Mouse (Mus musculus) midbrain, embryonic 15.5 days (tissue): ENCODE data around the gene Dnm1. TPM values are rescaled to one million over a fixed set of nuclear protein-coding genes. Genes with fewer than 3 reads are reported as not detected.

Source experiments
- ATAC-seq: fragments of 200-750 bp; cut with Nextera tagmentation; replicated peaks from 2 replicates; pipeline ENCODE4 v1.8.0; 2017; ENCODE audit warnings: moderate TSS enrichment
- H3K27ac ChIP-seq: fragments of 300-500 bp; sonication (generic); 2 replicates; pipeline ENCODE4 v1.5.1; 2015; ENCODE audit warnings: mild to moderate bottlenecking, inconsistent platforms
- H3K27me3 ChIP-seq: fragments of 300-500 bp; sonication (generic); replicated peaks from 2 replicates; pipeline ENCODE4 v1.6.1; 2015; ENCODE audit warnings: inconsistent platforms
- H3K36me3 ChIP-seq: fragments of 300-500 bp; sonication (generic); replicated peaks from 2 replicates; pipeline ENCODE4 v1.6.1; 2015; ENCODE audit warnings: inconsistent platforms
- H3K4me1 ChIP-seq: fragments of 300-500 bp; sonication (generic); 2 replicates; pipeline ENCODE4 v1.6.1; 2015; ENCODE audit warnings: inconsistent platforms
- H3K4me2 ChIP-seq: fragments of 300-500 bp; sonication (generic); 2 replicates; pipeline ENCODE4 v1.6.1; 2015; ENCODE audit warnings: inconsistent platforms, mild to moderate bottlenecking, moderate library complexity
- H3K4me3 ChIP-seq: fragments of 300-500 bp; sonication (generic); 2 replicates; pipeline ENCODE4 v1.5.1; 2015; ENCODE audit warnings: mild to moderate bottlenecking, inconsistent platforms
- H3K9ac ChIP-seq: fragments of 300-500 bp; sonication (generic); 2 replicates; pipeline ENCODE4 v1.6.1; 2015; ENCODE audit warnings: mild to moderate bottlenecking, inconsistent platforms
- H3K9me3 ChIP-seq: fragments of 300-500 bp; sonication (generic); 2 replicates; pipeline ENCODE4 v1.6.1; 2016; ENCODE audit warnings: inconsistent platforms
- WGBS: fragments of 180-500 bp; shearing (Covaris S2); methylation state at CpG from one replicate; pipeline ENCODE4 v1.1.7; 2015; ENCODE audit warnings: mixed read lengths; 5-methylcytosine and 5-hydroxymethylcytosine counted together
- polyA plus RNA-seq: library from polyadenylated mRNA; unstranded; fragments of >200 nt; fragmentation: Nextera tagmentation; extraction: Ambion mirVana; gene quantifications from 2 replicates; pipeline ENCODE4 v1.2.1, GENCODE M21; 2015

The Dnm1 gene
- polyA plus RNA-seq, 1 experiment from 2014 or later: 78.4 TPM

DNA sequence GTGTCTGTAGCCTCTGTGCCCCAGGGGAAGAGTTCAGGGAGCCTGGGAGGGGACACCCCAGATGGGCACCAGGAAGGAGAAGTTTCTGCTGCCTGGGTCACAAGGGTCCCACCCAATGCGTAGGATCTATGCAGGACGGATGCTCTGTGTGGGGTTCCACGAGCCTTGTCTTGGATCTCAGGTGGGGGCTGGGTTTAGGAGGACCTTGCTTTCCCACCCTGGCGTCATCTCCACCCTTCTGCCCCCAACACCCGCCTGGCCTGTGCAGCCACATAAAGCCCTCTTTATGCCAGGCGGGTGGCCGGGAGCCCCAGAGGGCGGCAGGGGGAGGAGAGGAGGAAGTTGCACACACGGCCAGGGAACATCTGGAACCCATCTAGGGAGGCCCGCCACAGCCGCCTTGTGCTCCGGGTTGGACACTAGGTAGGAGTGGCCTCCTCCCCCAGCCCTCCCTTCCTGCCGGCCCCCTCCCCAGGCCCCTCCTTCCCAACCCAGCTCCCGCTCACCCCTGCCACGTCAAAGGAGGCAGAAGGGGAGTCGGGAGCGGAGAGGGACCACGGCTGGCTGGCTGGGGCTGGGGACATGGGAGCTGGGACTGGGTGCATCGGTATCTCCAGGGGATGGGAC, 35.2 kb downstream of the Dnm1 start:
- Histone ChIP-seq H3K4me2 (peak overlapping the region; percentile 17), H3K27ac (no peak overlapping the region), H3K36me3 (peaks cover 15% of the 10 kb centered on the region), H3K9me3 (no peaks in the 10 kb centered on the region), H3K4me3 (no peak overlapping the region), H3K4me1 (peaks cover 32% of the 10 kb centered on the region), H3K9ac (no peak overlapping the region), H3K27me3 (no peaks in the 10 kb centered on the region)
- WGBS: 9% methylated on average over 19 of the region's 19 CpGs
- ATAC-seq: no peak

GRCm38 (mm10) chr2:32316887-32317656, 36.1 kb downstream of the Dnm1 start:
- Histone ChIP-seq H3K9ac (no peak overlapping the region), H3K4me2 (no peak overlapping the region), H3K36me3 (peaks cover 15% of the 10 kb centered on the region), H3K9me3 (no peaks in the 10 kb centered on the region), H3K27ac (no peak overlapping the region), H3K27me3 (no peaks in the 10 kb centered on the region), H3K4me1 (peaks cover 25% of the 10 kb centered on the region), H3K4me3 (no peak overlapping the region)
- no peak for ATAC-seq
- WGBS: 72% methylated on average over 20 of the region's 20 CpGs

DNA sequence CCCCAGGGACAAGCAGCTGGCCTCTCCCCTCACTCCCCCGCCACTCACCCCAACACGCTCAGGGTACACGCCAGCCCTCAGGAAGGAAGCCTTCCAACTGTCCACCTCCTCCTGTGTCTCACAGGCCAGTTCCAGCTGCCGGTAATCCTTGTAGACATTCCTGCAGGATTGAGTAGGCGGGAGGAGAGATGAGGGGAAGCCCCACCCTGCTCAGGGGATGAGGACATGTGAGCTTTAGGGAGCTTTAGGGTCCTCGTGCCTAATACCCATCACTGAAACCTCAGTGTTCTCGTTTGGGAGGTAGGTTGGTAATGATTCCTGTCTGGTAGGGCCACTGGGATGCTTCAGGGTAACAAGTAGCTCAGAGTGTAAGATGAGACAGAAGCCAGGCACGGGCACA, 37.4 kb downstream of the Dnm1 start:
- Histone ChIP-seq H3K9ac (no peak overlapping the region), H3K27ac (no peak overlapping the region), H3K4me3 (no peak overlapping the region), H3K4me1 (peaks cover 29% of the 10 kb centered on the region), H3K9me3 (no peaks in the 10 kb centered on the region), H3K4me2 (no peak overlapping the region), H3K27me3 (no peaks in the 10 kb centered on the region), H3K36me3 (peaks cover 15% of the 10 kb centered on the region)
- WGBS: 21% methylated on average over 8 of the region's 8 CpGs
- ATAC-seq: no peak

DNA sequence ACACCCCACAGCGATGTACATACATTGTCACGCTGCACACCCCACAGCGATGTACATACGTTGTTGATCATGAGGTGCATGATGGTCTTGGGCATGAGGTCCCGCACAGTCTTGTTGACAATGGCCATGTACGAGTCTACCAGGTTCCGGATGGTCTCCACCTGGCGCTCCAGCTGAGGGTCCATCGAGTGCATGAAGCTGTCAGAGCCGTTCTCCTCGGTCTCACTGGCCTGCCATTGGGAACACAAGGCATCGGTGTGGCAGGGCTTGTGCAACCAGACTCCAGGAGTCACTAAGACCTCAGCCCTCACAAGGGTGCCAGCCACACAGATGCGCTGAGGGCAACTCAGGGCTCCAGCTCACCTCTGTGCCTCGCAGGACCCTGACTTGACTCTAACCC, 38.3 kb downstream of the Dnm1 start:
- no peaks in the 10 kb centered on the region for H3K27me3 ChIP-seq
- peaks cover 15% of the 10 kb centered on the region; the same call in 1 of the 2 replicates for H3K36me3 ChIP-seq
- H3K9ac ChIP-seq: no peak overlapping the region
- H3K27ac ChIP-seq: no peak overlapping the region
- no peaks in the 10 kb centered on the region for H3K9me3 ChIP-seq
- WGBS: 93% methylated on average over 14 of the region's 14 CpGs
- no peak overlapping the region for H3K4me3 ChIP-seq
- no peak for ATAC-seq
- H3K4me2 ChIP-seq: no peak overlapping the region
- peaks cover 29% of the 10 kb centered on the region for H3K4me1 ChIP-seq

- Histone ChIP-seq H3K36me3 (peaks cover 23% of the 10 kb centered on the region; the same call in 1 of the 2 replicates), H3K4me3 (peak overlapping the region; percentile 40), H3K4me1 (peaks cover 13% of the 10 kb centered on the region), H3K9ac (peak overlapping the region; percentile 56; the same call in 1 of the 2 replicates), H3K4me2 (peak overlapping the region; percentile 75), H3K27me3 (no peaks in the 10 kb centered on the region), H3K27ac (0 out of 2 replicates have a peak overlapping the region, but pooled peaks have one; percentile 1), H3K9me3 (no peaks in the 10 kb centered on the region)
- WGBS: 3% methylated on average over 51 of the region's 56 CpGs
- ATAC-seq: peak; percentile 44
Observed at GRCm38 (mm10) chr2:32312318-32312964, 40.7 kb downstream of the Dnm1 start.

- H3K27ac ChIP-seq: no peak overlapping the region
- H3K27me3 ChIP-seq: no peaks in the 10 kb centered on the region
- peak overlapping the region; percentile 40 for H3K4me3 ChIP-seq
- H3K4me1 ChIP-seq: peaks cover 10% of the 10 kb centered on the region
- peaks cover 24% of the 10 kb centered on the region; the same call in 1 of the 2 replicates for H3K36me3 ChIP-seq
- peak overlapping the region; percentile 75 for H3K4me2 ChIP-seq
- H3K9ac ChIP-seq: peak overlapping the region; percentile 56; the same call in 1 of the 2 replicates
- no peaks in the 10 kb centered on the region for H3K9me3 ChIP-seq
- ATAC-seq: no peak
- whole genome bisulfite sequencing: 13% methylated on average over 36 of the region's 42 CpGs
Observed at GRCm38 (mm10) chr2:32311443-32312317, 41.5 kb downstream of the Dnm1 start.

DNA sequence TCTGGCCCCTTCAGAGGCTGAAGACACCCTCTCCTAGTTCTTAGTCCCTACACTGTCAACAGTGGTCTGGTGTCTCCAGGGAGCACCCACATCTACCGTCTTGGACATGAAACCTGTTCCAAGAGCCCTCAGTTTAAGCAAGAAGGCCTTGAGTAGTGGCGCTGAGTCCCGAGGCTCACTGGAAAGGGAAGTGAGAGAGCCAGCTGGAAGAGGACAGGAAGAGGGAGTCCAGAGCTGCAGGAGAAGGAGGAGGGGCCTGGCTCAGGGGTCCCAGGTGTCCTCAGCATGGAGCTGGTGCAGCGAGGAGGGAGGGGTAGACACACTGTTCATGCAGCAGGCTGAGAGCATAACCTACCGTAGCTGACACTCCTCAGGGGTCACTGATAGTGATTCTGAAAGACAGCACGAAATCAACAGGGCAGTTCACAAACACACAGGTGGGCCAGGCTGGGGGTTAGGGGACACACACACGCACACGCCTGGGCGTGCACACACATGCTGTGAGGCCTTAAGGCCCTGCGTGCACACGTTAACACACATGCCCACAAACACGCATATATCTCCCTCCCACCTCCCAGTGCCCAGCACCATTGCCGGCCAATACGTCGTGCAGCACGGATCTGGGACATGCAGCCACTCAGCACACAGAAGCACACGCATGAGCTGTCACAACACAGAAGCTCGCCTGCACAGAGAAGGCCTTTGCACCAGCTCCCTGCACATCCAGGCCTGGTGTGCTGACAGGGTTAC, 42.9 kb downstream of the Dnm1 start:
- whole genome bisulfite sequencing: 86% methylated on average over 18 of the region's 18 CpGs
- Histone ChIP-seq H3K9ac (no peak overlapping the region), H3K4me3 (no peak overlapping the region), H3K9me3 (no peaks in the 10 kb centered on the region), H3K36me3 (peaks cover 22% of the 10 kb centered on the region; the same call in 1 of the 2 replicates), H3K4me1 (peaks cover 10% of the 10 kb centered on the region), H3K27me3 (no peaks in the 10 kb centered on the region), H3K27ac (no peak overlapping the region), H3K4me2 (no peak overlapping the region)
- ATAC-seq: no peak

DNA sequence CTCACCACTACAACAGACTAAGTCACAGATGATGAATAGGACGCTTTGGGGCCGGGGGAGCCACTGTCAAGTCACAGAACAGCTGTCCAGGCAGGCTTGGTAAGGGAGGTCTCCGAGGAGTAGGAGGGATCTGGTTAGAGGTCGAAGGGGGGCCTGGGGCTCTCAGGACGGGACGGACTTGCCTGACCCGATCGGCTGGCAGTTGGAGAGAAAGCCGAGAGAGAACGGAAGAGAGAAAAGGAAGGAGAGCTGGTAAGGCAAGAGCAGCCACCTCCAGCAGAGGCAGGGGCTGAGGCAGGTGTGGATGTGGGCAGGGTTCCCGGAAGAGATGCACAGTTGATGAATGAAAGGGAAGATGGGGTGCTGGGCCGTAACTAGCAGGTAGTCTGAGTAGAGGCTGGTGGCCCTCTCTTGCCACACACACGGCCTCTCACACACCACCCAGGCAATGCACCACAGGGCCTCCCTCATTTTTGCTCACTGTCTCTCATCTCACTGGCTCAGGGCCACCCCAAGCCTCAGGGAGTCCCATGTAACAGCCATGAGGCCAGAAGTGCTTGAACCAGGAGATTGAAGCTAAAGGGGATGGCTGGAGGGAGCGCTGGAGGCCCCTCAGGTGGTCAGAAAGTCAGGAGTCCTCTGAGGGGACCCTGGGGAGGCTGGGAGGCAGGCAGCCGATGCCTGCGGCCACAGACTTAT, 44.1 kb downstream of the Dnm1 start:
- Histone ChIP-seq H3K27ac (no peak overlapping the region), H3K4me3 (no peak overlapping the region), H3K4me2 (no peak overlapping the region), H3K9me3 (no peaks in the 10 kb centered on the region), H3K36me3 (peaks cover 29% of the 10 kb centered on the region), H3K27me3 (no peaks in the 10 kb centered on the region), H3K9ac (no peak overlapping the region), H3K4me1 (peaks cover 10% of the 10 kb centered on the region)
- no peak for ATAC-seq
- WGBS: 92% methylated on average over 16 of the region's 16 CpGs

DNA sequence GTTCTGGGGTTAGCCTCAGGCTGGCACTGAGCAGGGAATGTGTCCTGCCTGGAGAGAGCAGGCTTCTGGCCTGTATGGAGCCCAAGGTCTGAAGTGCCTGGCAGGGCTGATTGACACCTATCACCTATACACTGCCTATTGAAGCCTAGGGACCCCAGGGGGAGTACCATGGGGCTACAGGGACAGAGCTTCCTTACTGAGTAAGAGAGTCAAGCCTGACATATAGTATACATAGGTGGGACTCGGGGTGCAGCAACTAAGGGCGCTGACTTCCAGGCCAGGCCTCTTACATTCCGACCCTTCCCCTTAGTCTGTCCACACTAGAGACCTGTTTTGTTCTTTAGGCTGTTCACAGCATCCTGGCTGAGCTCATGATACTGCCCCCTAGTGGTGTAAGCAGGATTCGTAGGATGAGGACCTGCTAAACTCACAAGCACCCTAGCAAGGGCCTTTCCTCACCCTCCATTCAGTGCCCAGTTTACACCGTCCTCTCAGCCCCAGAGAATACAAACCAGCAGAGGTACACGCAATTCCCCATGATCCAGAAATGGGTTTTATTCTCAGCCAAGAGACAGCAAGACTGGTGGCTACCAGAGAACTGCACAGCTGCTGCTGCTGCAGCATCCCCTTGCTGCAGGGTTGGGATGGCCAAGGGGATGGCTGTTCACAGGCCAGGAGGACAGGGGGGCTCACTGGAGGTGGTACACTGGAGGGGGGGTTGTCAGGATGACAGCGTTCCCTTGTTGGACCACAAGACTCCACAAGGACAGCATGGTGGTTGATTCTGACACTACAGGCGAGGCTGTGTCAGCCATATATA, 45.0 kb downstream of the Dnm1 start:
- Histone ChIP-seq H3K4me2 (no peak overlapping the region), H3K4me1 (peaks cover 10% of the 10 kb centered on the region), H3K4me3 (no peak overlapping the region), H3K9ac (no peak overlapping the region), H3K27me3 (no peaks in the 10 kb centered on the region), H3K9me3 (no peaks in the 10 kb centered on the region), H3K36me3 (peaks cover 37% of the 10 kb centered on the region), H3K27ac (no peak overlapping the region)
- WGBS: 44% methylated on average over 8 of the region's 8 CpGs
- peak; percentile 19; the same call in 1 of the 2 replicates for ATAC-seq

- ATAC-seq: no peak
- Histone ChIP-seq H3K9ac (no peak overlapping the region), H3K4me1 (peaks cover 10% of the 10 kb centered on the region), H3K9me3 (no peaks in the 10 kb centered on the region), H3K4me2 (no peak overlapping the region), H3K27me3 (no peaks in the 10 kb centered on the region), H3K4me3 (no peak overlapping the region), H3K36me3 (peaks cover 44% of the 10 kb centered on the region), H3K27ac (no peak overlapping the region)
- 90% methylated on average over 6 of the region's 6 CpGs for WGBS
Observed at GRCm38 (mm10) chr2:32307247-32307798, 45.8 kb downstream of the Dnm1 start.
